Mouse (Mus musculus): ENCODE measurements at regions not wholly inside any gene's neighbourhood (a gene's known extent, or its start where the extent isn't known, plus 50 kb on each side); places are given as distances from the start of the nearest gene placed in this dataset.

DNA sequence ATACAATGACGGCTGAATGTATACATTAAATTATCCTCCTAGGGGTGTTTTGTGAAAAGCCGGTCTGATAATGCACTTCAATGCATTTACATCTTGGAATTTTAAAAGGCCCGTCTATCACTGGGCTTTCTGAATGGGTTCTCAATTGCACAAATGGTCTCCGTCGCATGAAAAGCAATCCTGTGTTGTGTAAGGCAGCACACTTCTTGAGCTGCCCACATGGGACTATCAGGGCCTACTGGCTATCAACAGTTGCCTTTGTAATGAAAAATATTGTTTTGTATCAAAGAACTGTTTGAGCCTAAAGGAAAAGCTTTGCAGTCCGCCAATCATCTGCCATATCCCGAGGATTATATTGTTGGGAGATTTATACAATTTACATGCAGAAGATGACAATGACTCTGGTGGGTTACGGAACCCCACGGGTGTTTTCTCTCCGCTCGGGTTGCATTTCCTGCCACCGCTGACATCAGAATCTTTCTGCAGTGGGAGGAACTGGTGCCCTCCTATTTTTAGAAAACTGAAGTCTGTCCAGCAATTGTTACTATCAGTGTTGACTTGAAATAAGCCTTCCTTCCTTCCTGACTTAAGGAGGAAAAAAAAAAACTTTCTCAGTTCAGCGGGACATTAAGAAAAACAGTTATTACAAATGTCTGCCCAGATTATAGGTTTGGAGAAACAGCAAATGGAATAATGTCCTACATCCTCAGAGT lies 118.7 kb downstream of the Tmem26 start:
- peak; percentile 48 to 62 for DNase-seq

DNA sequence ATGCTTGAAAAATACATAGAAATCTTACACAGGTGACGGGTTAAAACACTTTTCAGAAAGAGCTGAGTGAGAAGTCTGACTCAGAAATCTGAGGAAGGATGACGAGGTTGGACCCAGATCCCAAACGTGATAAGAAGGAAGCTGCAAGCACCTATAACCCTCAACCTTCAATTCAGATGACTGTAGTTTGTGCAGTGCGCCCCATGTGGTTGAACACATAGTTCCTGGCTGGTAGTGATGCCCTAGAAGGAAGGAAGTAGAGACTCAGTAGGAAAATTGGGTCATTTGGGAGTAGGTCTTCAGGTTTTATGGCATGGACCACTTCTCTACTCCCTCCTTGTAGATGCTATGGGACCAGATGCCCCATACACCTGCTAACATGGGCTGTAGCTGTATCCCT lies 120.6 kb downstream of the Tmem26 start:
- no peak for DNase-seq

DNA sequence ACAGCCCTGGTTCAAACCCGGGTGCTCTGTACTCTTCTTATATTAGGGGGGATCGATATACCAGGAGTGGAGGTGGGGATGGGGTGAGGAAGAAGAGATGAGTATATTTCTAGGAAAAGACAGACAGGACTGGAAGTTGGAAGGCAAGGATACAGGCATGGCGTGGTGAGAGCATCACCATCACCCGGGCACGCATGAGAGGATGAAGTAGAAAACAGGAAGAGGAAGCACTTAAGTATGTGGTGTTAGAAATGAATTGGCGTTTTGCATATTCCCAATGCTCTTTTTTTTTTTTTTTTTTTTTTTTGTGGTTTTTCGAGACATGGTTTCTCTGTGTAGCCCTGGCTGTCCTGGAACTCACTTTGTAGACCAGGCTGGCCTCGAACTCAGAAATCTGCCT lies 121.2 kb downstream of the Tmem26 start:
- no peak for DNase-seq

DNA sequence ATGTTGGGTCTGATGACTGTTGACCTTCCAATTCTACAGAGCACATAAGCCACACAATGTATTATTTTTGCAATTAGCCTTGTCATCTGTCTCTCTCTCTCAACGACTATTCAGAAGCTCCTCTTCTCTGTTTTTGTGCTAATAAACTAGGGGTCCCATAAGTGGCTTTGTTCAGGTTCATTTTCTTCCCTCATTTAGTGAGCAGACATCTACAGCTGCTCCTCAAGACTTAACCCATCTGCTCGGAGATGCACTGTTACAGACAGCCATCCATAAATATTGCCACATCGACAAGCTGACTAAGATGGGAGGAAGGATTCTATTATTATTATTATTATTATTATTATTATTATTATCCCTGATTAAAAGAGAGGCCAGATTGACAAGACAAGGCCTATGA lies 127.7 kb downstream of the Tmem26 start:
- DNase-seq, result no peak

DNA sequence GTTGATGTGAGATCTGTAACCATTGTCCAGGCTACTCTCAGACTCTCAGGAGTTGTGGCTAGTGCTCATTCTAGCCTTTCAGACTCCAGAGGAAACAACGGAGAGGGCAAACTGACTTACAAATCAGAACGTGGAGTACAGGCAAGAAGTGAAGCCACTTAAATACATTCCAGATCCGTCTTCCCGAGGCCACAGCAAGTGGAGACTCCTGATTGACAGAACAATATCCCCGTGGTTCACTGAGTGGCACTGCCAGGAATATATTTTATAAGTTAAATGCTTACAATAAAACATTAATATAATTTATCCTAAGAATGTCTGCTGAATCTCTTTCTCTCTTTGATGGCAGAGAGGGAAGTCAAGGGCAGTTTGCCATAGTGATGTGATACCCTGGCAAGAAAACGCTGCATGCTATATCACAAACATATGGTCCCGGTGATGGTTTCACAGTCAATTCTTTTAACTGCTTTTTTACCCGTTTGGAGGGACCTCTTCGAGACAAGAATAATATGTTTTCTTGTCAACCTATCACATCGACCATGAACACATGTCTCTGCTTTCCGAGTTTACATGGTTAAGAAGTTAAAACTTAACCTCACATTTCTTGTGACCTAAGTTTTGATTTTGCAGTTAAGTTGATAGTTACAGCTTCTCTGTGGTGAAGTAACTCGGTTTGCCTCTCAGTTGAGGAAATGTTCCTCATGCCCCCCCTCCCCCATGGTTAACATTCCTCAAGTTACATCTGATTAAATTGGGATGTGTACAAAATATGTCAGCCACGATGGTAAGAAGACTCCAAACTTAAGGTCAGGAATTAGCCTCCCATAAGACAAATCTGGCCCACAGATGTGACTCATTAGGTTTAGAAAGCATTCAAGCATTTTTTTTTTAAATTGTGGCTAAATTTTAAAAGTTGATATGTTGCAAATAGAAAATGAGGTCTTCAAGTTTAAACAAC lies 132.8 kb downstream of the Tmem26 start:
- DNase-seq, result no peak

DNA sequence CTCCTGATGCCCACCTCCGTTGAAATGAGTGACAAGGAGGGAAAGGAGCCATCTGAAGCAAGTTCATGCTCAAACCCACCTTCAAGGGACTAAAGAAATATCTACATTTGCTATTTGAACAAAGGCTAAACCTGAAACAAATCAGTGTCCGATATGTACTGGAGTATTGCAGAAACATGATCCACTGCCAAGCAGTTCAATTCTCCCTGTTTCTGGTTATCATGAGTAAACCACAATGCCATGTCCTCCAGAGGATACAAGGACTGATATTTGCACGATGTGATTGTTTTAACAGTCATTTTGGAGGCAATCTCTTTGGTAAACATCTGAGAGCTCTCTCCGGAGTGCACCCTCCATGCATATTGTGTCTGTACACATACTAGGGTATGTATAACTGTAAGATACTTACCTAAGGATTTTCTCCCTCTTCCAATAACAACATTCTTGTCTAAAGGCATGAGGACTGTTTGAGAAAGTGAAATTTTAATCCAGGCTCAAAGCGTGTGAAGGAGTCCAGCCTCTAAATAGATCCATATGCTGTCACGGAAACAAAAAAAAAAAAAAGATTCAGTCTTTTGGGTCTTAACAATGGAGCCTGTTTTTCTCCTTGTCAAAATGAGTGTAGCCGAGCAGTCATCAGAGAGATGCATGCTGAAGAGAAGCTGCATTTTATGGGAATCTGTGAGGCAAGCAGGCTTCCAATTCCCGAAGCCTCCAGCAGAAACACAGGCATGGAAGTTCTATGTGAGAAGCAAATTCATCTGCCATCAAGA lies 141.3 kb downstream of the Tmem26 start:
- no peak for DNase-seq

DNA sequence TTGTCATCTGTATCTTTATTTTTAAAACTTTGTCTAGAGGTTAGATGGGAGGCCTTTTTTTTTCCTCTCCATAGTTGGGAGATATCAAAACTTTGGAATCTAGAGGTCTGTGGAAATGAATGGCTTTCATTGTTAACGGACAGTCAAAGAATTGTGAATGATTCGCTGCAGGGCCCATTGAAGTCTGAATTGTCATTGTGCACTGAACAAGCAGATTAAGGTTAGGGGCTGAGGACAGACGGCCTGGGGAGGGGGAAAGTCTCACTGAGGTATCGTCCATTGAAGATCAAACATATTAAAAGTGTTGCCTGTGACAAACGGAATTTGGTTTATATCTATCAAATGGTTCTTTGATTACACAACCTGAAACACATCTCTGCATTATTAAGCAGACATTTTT lies 142.3 kb downstream of the Tmem26 start:
- DNase-seq, result no peak

DNA sequence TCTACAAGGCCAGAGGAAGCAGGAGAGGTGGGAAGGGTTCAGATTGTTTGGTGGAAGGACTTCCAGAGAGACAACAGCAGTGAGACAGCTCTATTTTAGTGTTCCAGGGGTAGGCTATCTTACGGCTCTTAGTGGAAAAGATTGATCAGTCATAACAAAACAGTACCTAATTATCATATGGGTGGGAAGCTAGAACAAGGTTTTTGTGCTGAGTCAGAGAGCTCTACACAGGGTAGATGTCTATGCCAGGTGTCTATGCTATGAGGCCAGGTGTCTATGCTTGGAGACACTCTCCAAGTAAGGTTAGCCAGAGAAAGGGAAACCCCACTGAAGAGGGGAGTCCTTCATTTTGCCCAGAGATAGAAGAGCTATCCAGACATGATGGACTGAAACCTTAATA lies 143.9 kb downstream of the Tmem26 start:
- DNase-seq, result no peak

DNA sequence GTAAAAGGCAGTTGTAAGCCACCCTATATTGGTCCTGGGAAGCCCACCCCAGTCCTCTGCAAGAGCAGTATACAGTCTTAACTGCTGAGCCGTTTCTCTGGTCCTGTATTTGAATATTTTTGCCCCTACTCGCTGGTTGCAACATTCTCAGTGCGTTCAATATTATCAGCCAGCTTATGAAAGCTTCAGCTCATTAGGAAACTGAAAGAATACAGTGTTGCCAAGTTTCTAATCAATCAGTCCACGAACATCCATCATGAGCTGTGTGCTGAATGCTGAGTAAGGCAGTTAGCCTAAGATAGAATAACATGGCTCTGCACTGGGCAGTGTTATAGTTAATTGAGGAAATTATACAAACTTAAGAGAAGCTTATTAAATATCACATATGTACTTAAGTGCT lies 148.7 kb downstream of the Tmem26 start:
- no peak for DNase-seq

DNA sequence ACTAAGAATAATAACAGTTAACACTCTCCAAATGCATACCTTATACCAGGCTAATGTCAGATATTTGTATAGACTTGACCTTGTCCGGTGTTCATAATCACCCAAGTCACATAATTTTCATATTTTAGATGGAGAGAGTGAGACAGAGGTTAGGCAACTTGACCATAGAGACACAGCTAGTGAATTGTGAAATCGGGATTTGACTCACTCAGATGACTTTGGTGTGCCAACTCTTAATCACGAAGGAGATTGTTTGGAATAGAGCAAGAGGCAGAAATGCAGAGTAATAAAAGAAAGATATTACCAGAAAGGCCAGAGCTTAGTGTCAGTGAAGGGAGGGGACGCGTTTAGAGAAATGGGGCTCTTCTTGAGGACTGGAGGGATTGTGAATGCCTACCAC lies 152.2 kb downstream of the Tmem26 start:
- DNase-seq, result no peak

DNA sequence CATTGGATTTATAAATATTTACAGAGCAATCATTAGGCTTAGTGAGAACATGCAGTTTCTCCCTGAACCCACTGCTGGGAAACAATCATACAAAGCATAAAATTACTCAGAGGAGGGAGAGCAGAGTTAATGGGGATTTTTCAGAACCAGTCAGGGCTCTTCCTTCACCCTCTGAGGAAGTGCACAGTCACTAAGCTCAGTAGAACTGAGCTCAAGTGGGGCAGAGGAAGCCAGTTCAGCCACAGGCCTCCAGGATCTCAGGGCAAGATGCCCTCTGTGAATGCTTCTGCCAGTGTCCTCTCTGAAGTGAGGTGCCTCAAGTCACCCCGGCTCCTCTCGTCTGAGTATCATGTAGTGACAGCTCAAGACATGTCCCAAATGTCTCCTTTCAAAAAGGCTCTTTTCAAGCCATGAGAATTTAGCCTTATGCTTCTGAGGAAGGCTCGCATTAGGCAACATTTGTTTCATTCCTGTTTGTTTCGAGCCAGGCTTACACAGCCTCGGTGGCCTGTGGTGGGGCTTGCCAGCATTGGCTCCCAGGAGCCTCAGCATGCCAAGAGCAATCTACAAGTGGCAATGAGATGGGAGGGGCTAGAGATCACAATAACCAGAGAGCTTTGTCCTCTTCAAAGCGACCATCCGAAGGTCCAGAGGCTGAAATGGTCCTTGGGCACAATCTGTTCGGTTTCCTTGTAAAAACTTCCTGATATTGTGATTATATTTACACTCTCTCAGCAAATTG lies 169.8 kb downstream of the Tmem26 start:
- DNase-seq, result peak in 1 of 2 experiments; percentile 38

DNA sequence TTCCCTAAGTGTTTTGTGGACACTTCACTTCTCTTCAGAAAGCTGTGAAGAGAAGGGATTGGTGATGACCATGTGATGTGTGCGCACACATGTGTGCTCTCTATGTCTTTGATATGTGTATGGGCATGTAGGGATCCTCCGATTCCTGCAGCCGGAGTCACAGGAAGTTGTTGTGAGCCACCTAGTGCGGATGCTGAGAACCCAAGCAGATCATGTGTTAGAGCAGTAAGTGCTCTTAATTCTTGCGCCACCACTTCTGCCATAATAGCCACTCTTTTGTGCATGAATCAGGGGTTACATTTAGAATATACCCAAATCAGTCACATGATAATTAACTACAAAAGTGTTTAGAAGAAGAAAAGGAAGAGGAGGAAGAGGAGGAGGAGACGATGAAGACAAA lies 170.7 kb downstream of the Tmem26 start:
- no peak for DNase-seq

DNA sequence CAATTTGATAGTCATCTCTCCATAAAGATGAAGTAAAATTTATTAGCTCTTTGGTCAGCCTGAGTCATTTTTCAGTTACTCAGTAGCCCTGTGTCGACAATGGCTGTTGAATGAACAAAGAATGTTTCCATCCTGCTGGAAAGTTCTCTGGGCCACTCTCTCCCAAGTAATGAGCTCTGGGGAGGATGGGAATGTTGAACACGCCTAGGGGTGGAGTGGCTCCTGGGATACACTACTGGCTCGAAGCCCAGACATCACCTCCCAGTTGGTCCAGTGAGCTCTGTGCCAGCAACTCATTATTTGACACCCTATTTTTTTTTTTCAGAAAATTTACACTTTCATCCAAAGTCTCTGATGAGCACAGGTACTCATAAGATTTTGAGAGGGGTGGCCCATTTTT lies 174.1 kb downstream of the Tmem26 start:
- DNase-seq, result peak; percentile 50 to 66

DNA sequence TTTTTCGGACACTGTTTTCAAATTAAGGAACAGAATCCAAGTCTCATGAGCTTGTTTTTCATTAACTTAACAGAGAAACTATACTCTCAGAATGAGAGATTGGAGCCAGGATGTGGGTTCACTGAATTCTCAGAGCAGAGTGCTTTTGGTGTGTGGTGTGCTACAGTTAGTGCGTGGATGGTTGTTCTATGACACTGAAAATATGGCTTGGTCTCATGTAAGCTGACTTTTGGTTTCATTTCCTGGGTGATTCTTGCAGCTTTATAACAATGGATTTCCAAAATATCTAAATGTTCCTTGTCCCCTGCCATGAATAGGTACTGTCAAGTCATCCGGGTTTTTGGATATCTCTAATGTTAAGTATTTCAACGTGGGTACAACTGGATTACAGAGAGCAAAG lies 177.7 kb downstream of the Tmem26 start:
- no peak for DNase-seq

DNA sequence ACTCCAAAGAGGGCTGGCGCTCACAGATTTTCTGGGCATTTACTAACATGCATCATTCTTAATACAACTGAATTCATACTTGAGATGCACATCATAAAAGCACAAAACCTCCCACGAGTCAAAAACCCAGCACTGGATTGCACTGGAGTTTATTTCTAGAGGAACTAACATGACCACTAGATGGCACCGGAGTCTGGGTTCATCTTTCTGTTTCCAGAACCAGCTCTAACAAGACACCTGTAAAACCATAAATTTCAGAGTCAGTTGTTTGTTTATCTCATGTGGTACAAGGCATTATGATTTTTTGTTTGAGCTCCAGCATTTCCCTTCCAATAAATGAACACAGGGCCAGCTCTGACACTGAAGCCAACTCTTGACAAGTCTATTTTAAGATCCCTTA lies 179.2 kb downstream of the Tmem26 start:
- DNase-seq, result peak; percentile 55 to 80

DNA sequence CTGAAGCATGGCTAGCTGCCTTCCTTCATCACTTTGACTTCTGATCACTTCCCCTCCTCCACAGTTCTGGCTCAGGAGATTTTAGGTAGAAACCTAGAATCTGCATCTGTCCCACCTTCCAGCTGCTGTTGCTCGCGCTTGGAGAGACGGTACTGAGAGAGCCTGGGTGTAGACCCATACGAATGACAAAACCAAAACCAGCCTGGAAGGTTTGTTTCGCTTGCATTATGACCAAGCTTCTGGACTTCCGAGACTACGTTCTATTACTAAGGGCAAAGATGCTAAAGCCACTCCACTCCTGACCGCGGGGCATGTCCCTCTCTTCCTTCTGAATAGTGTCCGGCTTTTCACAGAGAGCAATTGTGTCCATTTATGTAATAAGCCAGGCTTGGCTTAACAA lies 180.9 kb downstream of the Tmem26 start:
- no peak for DNase-seq

DNA sequence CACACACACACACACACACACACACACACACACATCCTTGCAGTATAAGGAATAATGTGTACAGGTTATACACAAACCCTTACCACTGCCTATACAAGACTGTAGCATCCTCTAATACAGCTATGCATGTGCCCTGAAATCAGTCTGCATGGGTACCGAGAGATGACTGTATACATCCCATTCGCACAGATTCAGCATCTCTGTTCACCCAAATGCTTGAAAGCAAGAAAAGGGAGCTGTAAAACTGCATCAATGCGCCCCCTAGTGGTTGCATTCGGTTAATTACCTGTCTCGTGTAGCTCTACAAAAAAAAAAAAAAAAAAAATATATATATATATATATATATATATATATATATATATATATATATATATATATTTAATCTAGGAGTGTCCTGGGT lies 184.8 kb downstream of the Tmem26 start:
- DNase-seq, result peak; percentile 72 to 89

DNA sequence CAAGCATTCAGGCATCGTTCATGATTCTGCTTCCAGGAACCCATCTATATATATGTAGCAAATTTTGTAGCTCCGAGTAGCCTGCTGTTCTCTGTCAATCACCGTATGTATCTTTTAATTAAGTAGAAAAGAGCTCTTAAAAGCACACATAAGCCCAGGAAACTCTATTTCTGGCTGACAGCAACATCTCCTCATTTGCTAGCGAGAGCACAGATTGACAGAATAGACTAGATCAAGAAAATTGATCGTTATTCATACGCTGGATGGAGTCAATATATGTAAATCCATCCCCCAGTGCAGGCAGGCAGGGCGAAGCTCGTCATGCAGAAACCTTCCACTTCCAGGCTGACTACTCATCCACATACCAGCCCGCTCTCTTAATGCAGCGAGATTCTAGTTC lies 185.6 kb downstream of the Tmem26 start:
- no peak for DNase-seq

DNA sequence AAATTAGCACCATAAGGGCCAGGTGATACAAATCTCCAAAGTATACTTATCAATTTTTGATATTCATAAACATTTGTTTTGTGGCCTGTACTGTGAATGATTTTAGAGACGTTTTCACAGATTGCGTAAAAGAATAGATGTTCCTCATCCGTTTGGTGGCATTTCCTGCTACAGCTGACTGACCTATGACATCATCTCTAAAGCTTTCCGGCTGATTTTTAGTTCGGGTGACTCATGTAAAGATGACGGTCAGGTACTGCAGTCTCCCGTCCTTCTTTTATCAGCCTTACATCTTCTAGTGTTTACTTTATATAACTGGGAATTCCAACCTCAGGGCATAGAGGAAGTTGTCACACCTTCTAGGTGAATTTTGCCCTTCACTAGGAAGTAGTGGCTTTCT lies 192.7 kb downstream of the Tmem26 start:
- DNase-seq, result no peak

DNA sequence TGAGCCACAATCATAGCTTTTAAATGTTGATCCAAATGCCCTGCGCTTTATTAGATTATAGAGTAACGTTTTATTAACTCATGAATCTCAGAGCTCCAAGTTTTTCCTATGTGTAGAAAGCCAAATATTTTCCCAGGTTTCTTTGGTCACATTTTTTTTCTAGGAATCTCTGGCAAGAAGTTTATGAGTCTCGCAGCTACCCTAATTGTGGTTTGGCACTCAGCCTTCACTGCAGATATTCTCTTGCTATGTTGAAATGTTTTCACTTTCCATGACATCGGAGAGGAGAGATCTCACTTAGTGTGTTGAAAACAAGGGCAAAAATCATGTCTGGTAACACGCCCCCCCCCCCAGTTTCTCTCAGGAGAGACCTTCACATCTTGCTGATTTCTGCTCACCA lies 212.4 kb downstream of the Tmem26 start:
- DNase-seq, result no peak

DNA sequence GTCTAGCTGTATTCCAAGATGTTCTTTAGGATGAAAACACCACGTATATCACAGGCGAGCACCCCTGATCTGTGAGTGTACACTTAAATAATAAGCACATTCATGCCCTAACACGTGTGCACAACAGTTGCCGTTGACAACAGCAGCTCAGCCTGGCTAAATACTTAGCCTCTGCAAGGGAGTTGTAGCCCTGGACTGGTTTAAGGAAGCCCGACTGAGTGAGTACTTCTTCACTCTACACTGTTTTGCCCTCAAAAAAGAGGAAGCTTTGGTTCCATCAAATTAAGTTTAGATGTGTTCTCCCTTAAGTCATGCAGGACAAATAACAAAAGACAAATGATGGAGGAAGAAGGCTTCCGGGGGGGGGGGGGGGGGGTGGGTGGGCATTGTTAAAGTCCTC lies 208.0 kb upstream of the Rhobtb1 start:
- DNase-seq, result no peak

DNA sequence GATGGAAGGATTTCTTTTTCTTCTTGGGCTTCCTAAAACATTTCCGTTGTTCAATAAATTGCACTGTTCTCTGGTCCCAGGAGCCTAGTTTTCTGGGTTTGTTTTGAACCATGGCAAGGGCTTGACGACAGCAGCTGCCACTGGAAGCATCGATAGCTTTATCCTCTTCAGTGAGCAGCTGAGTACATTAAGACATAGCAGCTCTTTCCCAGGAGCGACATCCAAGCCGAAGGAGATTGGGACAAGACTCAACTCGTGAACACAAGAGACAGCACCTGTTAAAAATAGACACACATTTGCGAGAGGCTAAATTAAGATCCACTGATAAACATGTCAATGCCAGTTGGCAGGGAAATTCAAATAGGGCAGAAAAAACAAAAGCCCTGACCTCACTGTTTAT lies 194.7 kb upstream of the Rhobtb1 start:
- no peak for DNase-seq

DNA sequence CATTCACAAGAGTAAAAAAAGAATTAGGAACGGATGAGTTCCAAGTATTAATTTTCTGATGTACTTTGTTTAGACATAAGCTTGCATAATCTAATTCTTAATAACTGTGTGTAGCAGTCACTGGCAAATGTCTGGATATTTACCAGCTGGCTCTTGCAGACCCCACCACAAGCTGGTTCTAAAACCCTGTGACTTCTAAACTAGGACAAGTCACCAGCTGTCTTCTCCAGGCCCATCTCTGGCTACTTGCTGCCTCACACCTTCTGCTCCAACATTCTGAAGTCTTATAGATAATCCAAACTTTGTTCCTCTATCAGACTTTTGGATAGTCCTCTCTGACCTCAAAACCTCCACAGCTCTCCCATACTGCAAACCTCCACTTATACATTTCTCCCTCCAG lies 189.9 kb upstream of the Rhobtb1 start:
- no peak for DNase-seq
